Mouse (Mus musculus) retina, postnatal 1 day (tissue): ENCODE measurements at regions not wholly inside any gene's neighbourhood (a gene's known extent, or its start where the extent isn't known, plus 50 kb on each side); places are given as distances from the start of the nearest gene placed in this dataset.
"Not testable (repeated sequence)": the region's sequence is repeated elsewhere in the genome, so short reads cannot be mapped to it uniquely, and the experiment has no call there.

ENCODE experiments used
- DNase-seq: peaks from one replicate; pipeline ENCODE4 v3.0.0-alpha.2; 2012

DNA sequence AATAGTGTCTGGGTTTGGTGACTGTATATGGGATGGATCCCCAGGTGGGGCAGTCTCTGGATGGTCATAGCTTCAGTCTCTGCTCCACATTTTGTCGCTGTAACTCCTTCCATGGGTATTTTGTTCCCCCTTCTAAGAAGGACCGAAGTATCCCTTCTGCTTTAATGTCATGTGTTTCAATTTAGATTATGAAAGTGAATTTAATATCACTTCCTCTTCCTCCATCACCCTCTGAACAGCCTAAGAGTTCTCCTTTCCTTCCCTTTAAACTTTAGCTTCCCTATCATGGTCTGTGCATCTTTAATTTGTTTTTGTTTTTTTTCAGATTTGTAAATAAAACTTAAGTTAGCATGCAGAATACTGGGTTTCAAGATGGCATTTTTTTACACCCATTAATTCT, 211.0 kb upstream of the Phyhipl start:
- no peak for DNase-seq

- DNase-seq, result no peak
These were observed 208.9 kb upstream of the Phyhipl start for GRCm38 (mm10) chr10:70864650-70865049.

DNA sequence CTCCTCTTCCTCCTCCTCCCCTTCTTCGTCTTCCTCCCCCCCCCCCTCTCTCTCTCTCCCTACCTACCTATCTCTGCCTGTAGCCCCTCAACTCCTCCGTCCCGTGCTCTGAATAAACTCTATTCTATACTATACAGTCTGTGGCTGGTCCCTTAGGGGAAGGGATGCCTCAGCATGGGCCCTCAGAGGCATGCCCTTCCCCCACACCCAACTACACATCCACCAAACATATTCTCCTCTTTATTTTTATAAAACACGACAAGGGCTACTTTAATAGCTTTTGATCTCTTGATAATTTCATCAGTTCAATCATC, 206.2 kb upstream of the Phyhipl start:
- no peak for DNase-seq

DNA sequence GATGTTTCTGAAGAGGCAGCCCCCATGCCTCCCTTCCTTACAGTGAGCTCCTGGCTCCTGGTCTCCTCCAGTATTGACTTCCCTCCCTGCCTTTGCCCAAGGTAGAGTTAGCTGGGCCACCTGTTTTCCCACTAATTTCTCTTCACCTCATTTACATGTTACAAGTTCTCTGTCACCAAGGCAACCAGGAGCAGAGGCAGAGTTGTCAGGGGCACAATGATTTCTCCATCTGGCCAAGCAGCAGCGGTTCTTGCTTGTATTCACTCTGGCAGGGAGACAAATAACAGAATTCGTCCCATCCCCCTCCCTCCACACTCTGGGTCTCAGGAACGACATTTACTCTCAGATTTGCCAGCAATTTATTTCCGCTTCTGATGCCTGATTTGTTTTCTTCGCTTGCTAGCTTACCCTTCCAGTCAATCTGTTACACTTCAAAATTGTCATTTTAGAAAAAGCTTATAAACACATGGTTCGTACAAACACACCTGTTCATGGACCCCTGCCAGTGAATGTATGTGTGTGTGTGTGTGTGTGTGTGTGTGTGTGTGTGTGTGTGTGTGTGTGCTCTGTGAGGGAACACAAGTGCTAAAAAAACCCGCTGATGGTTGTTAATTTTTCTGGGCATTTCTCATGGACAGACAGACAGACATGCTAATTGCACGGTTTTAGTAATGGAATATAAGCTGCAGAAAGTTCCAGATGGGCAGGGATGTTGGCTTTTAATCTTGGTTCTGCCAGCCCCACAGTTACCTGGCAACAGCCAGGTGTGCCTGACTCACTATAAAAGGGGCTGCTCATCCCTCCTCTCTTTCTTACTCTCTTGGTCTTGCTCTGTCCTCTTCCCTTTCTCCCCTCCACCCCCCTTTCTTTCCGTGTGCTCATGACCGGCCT, 205.6 kb upstream of the Phyhipl start:
- DNase-seq, result peak; percentile 27

DNA sequence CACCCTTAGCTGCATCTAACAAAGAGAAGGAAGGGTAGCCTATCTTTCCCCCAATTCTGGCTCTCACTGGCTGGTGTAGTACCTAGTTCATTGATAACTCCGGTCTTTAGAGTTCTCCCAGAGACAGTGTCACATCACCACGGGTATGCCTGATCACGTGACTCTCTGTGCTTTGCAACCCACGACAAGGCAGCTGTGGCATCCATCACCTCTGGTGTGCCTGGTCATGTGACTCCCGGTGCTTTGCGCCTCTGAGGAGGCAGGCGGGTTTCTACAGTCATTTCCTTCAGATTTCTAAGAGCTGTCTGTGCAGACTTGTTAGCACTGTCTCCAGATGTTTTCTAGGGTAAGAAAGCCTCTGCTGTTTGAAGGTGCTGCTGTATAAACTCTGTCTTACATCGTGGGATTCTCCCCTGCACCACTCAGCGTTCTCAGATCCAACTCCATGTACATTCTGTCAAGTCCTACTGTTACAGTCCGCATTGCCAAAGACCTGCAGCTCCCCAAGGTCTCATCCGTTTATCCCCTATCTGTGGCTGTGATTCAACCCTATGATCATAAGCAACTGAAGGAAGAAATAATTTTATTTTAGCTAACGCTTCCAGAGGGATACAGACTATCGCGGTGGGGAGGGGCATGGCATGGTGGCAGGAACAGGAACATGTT, 201.5 kb upstream of the Phyhipl start:
- DNase-seq, result no peak

DNA sequence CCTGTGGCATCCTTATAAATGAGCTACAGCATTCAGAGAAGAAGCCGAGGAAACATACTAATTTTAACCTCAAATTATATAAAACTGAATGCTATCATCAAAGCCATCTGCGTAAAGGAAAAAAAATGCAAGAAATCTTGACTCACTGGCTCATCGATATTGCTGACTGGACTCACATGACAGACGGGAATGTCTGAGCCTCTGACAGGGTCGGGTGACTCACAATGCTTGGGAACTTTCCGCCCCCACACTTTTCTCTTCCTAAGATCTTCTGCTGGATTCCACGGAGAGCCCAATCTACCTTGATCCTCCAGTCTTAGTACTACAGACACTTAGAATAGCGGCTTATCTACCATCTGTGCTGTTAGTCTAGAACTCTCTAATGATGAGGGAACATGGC, 200.2 kb upstream of the Phyhipl start:
- no peak for DNase-seq

- DNase-seq, result no peak
These were observed 197.8 kb upstream of the Phyhipl start for GRCm38 (mm10) chr10:70853614-70854013.

DNA sequence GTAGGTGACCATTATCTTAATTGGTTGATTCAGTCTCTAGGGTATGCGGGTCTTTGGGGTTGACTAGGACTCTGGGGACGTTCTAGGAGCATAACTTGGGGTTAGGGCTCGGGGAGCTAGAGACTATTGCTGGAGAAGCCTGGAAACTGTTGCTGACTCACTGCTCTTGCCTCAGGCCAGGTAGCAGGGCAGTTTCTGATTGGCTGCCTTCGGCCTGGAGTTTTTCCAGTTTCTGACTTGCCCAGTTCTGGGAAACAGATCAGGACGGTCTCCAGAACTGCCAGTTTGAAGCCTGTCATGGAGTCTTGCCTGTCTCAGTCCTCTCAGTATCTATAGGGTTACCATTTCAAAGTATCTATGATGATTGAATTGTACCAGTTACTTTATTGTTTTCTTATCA, 192.4 kb upstream of the Phyhipl start:
- no peak for DNase-seq

DNA sequence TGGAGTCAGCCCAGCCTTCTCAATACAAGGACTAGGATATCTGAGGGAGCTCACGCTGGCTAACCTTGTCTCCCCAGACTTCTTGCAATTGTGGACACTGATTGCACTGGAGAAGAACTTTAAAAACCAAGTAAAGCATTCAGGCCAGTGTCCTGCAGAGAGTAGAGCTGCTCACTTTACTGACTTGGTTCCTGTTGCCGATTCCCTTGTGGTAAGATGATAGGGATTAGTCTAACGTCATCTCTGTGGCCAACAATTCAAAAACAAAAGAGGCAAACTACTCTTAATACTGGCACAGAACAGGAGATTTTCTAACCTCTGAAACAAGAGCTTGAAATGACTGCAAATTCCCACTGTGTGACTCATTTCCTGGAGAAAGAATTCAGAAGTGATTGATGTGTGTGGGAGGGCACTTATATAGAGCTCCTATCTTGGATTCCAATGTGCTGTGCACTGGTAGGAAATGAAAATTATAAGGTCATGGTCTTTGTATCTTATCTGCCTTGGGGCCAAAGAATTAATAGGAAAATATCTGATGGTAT, 191.6 kb upstream of the Phyhipl start:
- DNase-seq, result no peak

- DNase-seq, result no peak
These were observed 190.8 kb upstream of the Phyhipl start for GRCm38 (mm10) chr10:70846281-70847168.

DNA sequence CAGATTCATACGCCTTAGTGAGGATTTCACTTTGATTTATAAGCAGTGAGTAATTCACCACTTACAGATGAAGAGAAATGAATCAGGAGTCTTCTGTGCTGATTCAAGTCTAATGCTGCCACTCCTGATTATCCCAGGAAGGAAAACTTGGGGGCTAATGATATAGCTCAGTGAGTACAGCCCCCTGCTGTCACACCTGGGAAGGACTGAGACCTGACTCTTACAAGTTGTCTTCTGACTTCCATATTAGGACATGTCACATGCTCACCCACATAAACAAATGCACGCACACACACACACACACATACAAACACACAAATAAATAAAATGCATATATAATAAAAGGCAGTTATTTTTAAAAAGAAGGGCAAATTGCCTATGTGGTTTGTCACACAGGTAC, 188.1 kb upstream of the Phyhipl start:
- DNase-seq, result no peak

GRCm38 (mm10) chr10:70842176-70842838, 186.5 kb upstream of the Phyhipl start:
- no peak for DNase-seq

GRCm38 (mm10) chr10:70841179-70841578, 185.4 kb upstream of the Phyhipl start:
- DNase-seq, result not testable (repeated sequence)

GRCm38 (mm10) chr10:70838147-70838546, 182.4 kb upstream of the Phyhipl start:
- no peak for DNase-seq

DNA sequence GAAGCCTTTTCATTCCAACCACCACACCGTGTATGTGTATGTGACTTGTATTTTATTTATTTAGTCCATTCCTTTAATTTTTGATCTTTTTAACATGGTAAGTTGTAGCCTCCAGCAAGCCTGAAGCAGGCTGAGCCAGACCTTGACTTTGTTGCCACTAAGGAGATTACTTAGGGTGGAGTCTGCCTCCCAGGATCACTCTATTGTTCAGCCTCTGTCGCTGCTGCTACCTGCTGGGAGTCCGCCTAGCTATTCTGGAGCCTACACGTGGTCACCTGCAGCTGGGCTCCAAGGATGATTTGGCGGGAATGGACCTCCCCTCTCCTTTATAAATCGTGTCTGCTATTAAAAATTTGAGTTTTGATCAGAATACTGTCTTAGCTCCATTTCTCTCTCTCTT, 181.6 kb upstream of the Phyhipl start:
- DNase-seq, result no peak

GRCm38 (mm10) chr10:70832616-70833015, 176.9 kb upstream of the Phyhipl start:
- no peak for DNase-seq

- no peak for DNase-seq
These were observed 172.5 kb upstream of the Phyhipl start for GRCm38 (mm10) chr10:70828217-70828616.

GRCm38 (mm10) chr10:70827522-70827921, 171.8 kb upstream of the Phyhipl start:
- DNase-seq, result not testable (repeated sequence)

GRCm38 (mm10) chr10:70826706-70827105, 170.9 kb upstream of the Phyhipl start:
- no peak for DNase-seq

- DNase-seq, result no peak
These were observed 169.7 kb upstream of the Phyhipl start for GRCm38 (mm10) chr10:70825451-70825850.

GRCm38 (mm10) chr10:70824461-70824860, 168.7 kb upstream of the Phyhipl start:
- no peak for DNase-seq

- no peak for DNase-seq
These were observed 164.2 kb upstream of the Phyhipl start for GRCm38 (mm10) chr10:70819951-70820350.
